Mouse (Mus musculus): ENCODE results near the gene Srd5a1. TPM values are rescaled to one million over a fixed set of nuclear protein-coding genes. Genes with fewer than 3 reads are reported as not detected.
"Not testable (repeated sequence)": the region's sequence is repeated elsewhere in the genome, so short reads cannot be mapped to it uniquely, and the experiment has no call there.

The Srd5a1 gene
- polyA plus RNA-seq, 1 experiment = 20.9 TPM

DNA sequence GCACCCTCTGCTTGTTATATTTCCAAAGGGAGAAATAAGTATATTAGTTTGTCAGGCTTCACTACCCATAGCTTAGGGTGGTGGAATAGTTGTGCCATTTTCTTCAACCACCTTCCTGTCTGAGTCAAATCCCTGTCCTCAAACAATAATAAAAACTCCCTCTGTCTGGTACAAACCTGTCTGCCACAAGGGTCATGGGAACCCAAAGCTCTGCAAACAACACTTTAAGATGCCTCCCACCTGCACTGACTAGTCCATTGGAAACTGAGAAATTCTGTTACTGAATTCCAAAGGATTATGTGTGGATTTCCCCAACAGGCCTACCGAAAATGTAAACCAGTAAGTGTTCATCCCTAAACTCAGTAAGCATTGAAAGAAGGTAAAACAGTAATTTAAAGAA, 6.6 kb downstream of the Srd5a1 start:
- Histone ChIP-seq H3K27me3 (ENCODE audit: control insufficient read depth, insufficient read depth, low read length) (no peaks in the 10 kb centered on the region), H3K36me3 (ENCODE audit: control insufficient read depth, insufficient read depth, low read length) (no peaks in the 10 kb centered on the region), H3K4me3 (ENCODE audit: low read depth, low read length) (no peak overlapping the region), H3K4me1 (ENCODE audit: control insufficient read depth, insufficient read depth, insufficient read length, low read length) (no peaks in the 10 kb centered on the region), H3K27ac (ENCODE audit: insufficient read depth, low read depth, low read length) (no peak overlapping the region)
- WGBS = 84% methylated on average over 1 of the region's 1 CpGs
- TF ChIP-seq POLR2A (IDR thresholded peaks at IDR 0.05; ENCODE audit: low read depth, low read length) (no peak), CTCF (IDR thresholded peaks at IDR 0.05; ENCODE audit: extremely low read depth, insufficient read length, insufficient replicate concordance, low read depth, low read length) (no peak)

- Histone ChIP-seq H3K27me3 (ENCODE audit: control insufficient read depth, insufficient read depth, low read length) (no peaks in the 10 kb centered on the region), H3K36me3 (ENCODE audit: control insufficient read depth, insufficient read depth, low read length) (no peaks in the 10 kb centered on the region), H3K4me3 (ENCODE audit: low read depth, low read length) (no peak overlapping the region), H3K4me1 (ENCODE audit: control insufficient read depth, insufficient read depth, insufficient read length, low read length) (no peaks in the 10 kb centered on the region), H3K27ac (ENCODE audit: insufficient read depth, low read depth, low read length) (no peak overlapping the region)
- TF ChIP-seq CTCF (IDR thresholded peaks at IDR 0.05; ENCODE audit: extremely low read depth, insufficient read length, insufficient replicate concordance, low read depth, low read length) (no peak), POLR2A (IDR thresholded peaks at IDR 0.05; ENCODE audit: low read depth, low read length) (no peak)
- WGBS = 77% methylated on average over 5 of the region's 5 CpGs
These were observed 9.9 kb downstream of the Srd5a1 start for GRCm38 (mm10) chr13:69601321-69601720.

- not testable (repeated sequence) for H3K27ac ChIP-seq (ENCODE audit: insufficient read depth, low read depth, low read length); H3K36me3 ChIP-seq (ENCODE audit: control insufficient read depth, insufficient read depth, low read length); H3K4me1 ChIP-seq (ENCODE audit: control insufficient read depth, insufficient read depth, insufficient read length, low read length); H3K27me3 ChIP-seq (ENCODE audit: control insufficient read depth, insufficient read depth, low read length); H3K4me3 ChIP-seq (ENCODE audit: low read depth, low read length)
- WGBS = 93% methylated on average over 5 of the region's 5 CpGs
These were observed 10.4 kb downstream of the Srd5a1 start for GRCm38 (mm10) chr13:69600863-69601262.

GRCm38 (mm10) chr13:69598867-69599266, 12.4 kb downstream of the Srd5a1 start:
- WGBS = 67% methylated on average over 10 of the region's 10 CpGs
- Histone ChIP-seq H3K36me3 (ENCODE audit: control insufficient read depth, insufficient read depth, low read length) (no peaks in the 10 kb centered on the region), H3K27me3 (ENCODE audit: control insufficient read depth, insufficient read depth, low read length) (no peaks in the 10 kb centered on the region), H3K4me3 (ENCODE audit: low read depth, low read length) (no peak overlapping the region), H3K27ac (ENCODE audit: insufficient read depth, low read depth, low read length) (no peak overlapping the region), H3K4me1 (ENCODE audit: control insufficient read depth, insufficient read depth, insufficient read length, low read length) (no peaks in the 10 kb centered on the region)
- TF ChIP-seq CTCF (IDR thresholded peaks at IDR 0.05; ENCODE audit: extremely low read depth, insufficient read length, insufficient replicate concordance, low read depth, low read length) = no peak
- no peak for TF ChIP-seq POLR2A (IDR thresholded peaks at IDR 0.05; ENCODE audit: low read depth, low read length)

GRCm38 (mm10) chr13:69596515-69596914, 14.7 kb downstream of the Srd5a1 start:
- Histone ChIP-seq H3K4me3 (ENCODE audit: low read depth, low read length) (no peak overlapping the region), H3K27me3 (ENCODE audit: control insufficient read depth, insufficient read depth, low read length) (no peaks in the 10 kb centered on the region), H3K36me3 (ENCODE audit: control insufficient read depth, insufficient read depth, low read length) (no peaks in the 10 kb centered on the region), H3K4me1 (ENCODE audit: control insufficient read depth, insufficient read depth, insufficient read length, low read length) (peaks cover 2% of the 10 kb centered on the region; the same call in 1 of the 2 replicates), H3K27ac (ENCODE audit: insufficient read depth, low read depth, low read length) (no peak overlapping the region)
- 91% methylated on average over 2 of the region's 2 CpGs for WGBS
- TF ChIP-seq CTCF (IDR thresholded peaks at IDR 0.05; ENCODE audit: extremely low read depth, insufficient read length, insufficient replicate concordance, low read depth, low read length) = no peak
- TF ChIP-seq POLR2A (IDR thresholded peaks at IDR 0.05; ENCODE audit: low read depth, low read length) = no peak

GRCm38 (mm10) chr13:69595911-69596310, 15.3 kb downstream of the Srd5a1 start:
- no peaks in the 10 kb centered on the region for H3K36me3 ChIP-seq (ENCODE audit: control insufficient read depth, insufficient read depth, low read length)
- no peak overlapping the region for H3K27ac ChIP-seq (ENCODE audit: insufficient read depth, low read depth, low read length)
- H3K4me1 ChIP-seq (ENCODE audit: control insufficient read depth, insufficient read depth, insufficient read length, low read length) = peaks cover 2% of the 10 kb centered on the region; the same call in 1 of the 2 replicates
- H3K27me3 ChIP-seq (ENCODE audit: control insufficient read depth, insufficient read depth, low read length) = no peaks in the 10 kb centered on the region
- TF ChIP-seq CTCF (IDR thresholded peaks at IDR 0.05; ENCODE audit: extremely low read depth, insufficient read length, insufficient replicate concordance, low read depth, low read length) (no peak), POLR2A (IDR thresholded peaks at IDR 0.05; ENCODE audit: low read depth, low read length) (no peak)
- H3K4me3 ChIP-seq (ENCODE audit: low read depth, low read length) = no peak overlapping the region
- WGBS = 93% methylated on average over 6 of the region's 6 CpGs

DNA sequence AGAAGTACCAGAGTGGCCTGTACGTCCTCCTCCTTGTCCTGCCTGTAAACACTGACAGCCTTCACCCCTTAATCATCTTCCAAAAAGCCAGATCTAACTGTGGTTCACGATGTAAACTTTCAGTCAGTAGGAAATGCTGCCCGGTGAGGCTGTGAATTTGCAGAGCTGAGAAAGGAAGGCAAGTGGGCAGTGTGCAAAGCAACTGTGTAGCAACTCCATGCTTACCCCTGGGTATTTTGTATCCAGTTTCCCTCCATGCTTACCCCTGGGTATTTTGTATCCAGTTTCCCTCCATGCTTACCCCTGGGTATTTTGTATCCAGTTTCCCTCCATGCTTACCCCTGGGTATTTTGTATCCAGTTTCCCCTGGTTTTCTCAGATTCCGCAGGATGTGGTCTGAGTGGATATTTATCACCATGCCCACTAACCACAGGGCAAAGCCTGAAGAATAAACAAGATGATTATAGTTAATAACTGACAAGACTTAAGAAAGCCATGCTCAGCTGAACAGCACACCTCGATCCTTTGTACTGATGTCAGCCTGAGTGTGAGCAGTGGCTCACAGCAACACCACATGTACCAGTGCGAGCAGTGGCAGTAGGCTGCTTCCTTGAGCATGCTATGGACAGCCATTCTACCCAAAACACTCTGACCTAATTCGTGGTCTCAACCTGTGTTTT, 16.5 kb downstream of the Srd5a1 start:
- Histone ChIP-seq H3K4me1 (ENCODE audit: control insufficient read depth, insufficient read depth, insufficient read length, low read length) (peaks cover 2% of the 10 kb centered on the region; the same call in 1 of the 2 replicates), H3K27ac (ENCODE audit: insufficient read depth, low read depth, low read length) (no peak overlapping the region), H3K36me3 (ENCODE audit: control insufficient read depth, insufficient read depth, low read length) (no peaks in the 10 kb centered on the region), H3K27me3 (ENCODE audit: control insufficient read depth, insufficient read depth, low read length) (no peaks in the 10 kb centered on the region), H3K4me3 (ENCODE audit: low read depth, low read length) (no peak overlapping the region)
- no peak for TF ChIP-seq POLR2A (IDR thresholded peaks at IDR 0.05; ENCODE audit: low read depth, low read length)
- no peak for TF ChIP-seq CTCF (IDR thresholded peaks at IDR 0.05; ENCODE audit: extremely low read depth, insufficient read length, insufficient replicate concordance, low read depth, low read length)
- 79% methylated on average over 7 of the region's 7 CpGs for WGBS

All from small intestine, adult 2 months (tissue).